Mouse (Mus musculus) adrenal gland, postnatal 36 days (tissue): ENCODE measurements around the gene Tmprss11b. TPM values are rescaled to one million over a fixed set of nuclear protein-coding genes. Genes with fewer than 3 reads are reported as not detected.

Source experiments
- DNase-seq, 2 experiments: peaks; one replicate each; pipeline ENCODE4 v3.0.0; 2021; ENCODE audit warnings: mixed read lengths in 1 of 2
- long read RNA-seq, 2 experiments: library from polyadenylated mRNA; stranded (forward); transcript quantifications; one replicate each; pipeline ENCODE4 v2.0.0; 2021; ENCODE audit warnings: borderline sequencing depth in 2 of 2
- total RNA-seq, 2 experiments: library from RNA; stranded (reverse); gene quantifications; 2 replicates each; pipeline ENCODE4 v1.2.3; 2021

The Tmprss11b gene
- total RNA-seq = not detected
- long read RNA-seq, experiment 1 = 0 reads
- long read RNA-seq, experiment 2 = 0 reads

GRCm38 (mm10) chr5:86676262-86676661 is at the start of gene Tmprss11b:
Tmprss11b (minus strand) TSS chr5:86676362.
- DNase-seq = no peak

DNA sequence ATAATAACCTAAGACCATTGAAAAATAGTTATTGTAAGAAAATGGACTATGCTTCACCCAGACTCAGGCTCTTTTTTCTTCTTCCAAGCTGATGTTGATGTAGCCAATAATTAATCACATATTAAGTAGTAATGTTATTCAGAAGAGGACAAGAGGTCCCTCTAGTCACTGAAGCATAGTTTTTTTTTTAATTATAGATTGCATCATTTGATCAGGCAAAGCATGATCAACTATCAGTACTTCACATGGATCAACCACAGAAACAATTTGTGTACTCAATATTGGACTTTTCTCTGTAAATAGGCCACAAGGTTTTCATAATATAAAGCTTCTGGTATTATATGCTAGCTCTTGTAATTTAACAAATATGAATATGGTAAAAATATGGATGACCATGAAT is 48.9 kb upstream of the Tmprss11b start:
- no peak for DNase-seq

DNA sequence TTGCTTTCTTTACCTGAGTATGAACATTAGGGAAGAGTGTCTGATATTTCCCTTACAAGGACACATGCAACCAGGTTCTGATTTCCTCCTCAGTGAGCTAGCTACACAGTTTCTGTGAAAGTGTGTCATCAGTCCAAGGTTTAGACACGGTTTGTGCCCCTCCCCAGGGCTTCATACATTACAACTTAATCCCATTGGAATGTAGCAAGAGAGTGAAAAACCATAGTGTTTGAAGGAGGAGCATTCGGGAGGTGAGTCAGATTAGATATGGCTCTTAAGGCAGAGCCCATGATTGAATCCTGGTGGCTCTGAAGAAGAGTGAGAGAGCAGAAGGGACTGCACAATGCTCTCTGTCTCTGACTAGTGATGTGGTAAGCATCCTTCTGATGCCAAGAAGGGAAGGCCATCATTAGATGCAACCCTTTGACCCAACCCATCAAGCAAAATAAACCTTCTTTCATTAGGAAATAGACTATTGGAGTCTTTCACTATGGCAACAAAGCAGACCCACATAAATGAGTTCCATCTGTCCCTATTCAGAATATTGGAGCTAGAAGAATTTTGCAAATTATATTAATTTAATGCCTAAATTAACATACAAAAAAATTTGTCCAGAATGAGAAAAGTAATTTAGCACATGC is 46.8 kb upstream of the Tmprss11b start:
- DNase-seq = no peak

DNA sequence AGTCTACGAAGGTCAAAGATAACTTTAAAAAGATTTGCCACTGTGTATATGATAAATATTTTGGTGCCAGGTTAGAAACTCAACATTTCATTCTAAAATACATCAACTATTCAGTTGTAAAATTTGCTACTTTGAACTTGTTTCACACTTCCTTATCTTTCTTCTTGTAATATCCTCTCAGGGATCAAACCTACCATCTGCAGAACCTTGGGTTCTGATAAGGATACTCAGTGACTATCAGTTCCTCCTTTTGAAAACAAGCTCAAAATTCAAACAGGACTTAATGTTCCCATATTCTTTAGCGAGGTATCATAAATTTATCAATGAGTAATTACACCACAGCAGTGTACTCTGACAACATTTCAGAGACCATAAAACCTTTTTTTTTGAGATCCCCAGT is 38.8 kb upstream of the Tmprss11b start:
- DNase-seq = no peak

- no peak for DNase-seq
Observed at GRCm38 (mm10) chr5:86704923-86705322, 28.8 kb upstream of the Tmprss11b start.

DNA sequence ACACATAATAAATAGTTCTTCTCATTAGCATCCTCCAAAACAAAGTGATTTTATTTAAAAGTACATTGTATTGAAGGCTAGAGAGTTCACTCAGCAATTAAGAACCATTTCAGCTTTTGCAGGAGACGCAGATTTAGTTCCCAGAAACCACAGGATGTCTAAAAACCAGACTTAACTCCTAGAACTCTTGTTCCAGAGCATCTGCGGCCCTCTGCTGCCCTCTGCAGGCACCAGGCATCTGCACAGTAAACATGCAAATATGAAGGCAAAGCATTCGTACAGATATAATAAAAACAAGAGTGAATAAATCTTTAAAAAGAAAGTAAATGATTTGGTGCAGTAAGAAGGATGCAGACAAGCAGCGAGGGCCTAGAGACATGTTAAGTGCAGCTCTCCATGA is 8.5 kb upstream of the Tmprss11b start:
- peak; percentile 49 to 67 for DNase-seq

DNA sequence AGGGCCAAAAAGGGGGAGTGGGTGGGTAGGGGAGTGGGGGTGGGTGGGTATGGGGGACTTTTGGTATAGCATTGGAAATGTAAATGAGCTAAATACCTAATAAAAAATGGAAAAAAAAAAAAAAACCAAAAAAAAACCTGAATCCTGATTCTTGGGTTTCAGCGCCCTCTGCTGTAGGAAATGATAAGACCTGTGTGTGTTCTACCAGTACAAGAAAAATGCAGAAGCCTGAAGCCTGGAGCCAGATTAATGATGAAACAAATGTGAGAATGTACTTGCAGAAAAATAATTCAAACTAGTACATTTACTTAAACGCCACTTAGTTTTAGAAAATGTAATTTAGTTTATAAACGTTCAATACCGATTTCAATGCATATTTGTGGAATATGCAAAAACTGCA is 27.0 kb downstream of the Tmprss11b start:
- DNase-seq = peak in 1 of 2 experiments; percentile 21

GRCm38 (mm10) chr5:86640795-86641194 is 35.4 kb downstream of the Tmprss11b start:
- no peak for DNase-seq

DNA sequence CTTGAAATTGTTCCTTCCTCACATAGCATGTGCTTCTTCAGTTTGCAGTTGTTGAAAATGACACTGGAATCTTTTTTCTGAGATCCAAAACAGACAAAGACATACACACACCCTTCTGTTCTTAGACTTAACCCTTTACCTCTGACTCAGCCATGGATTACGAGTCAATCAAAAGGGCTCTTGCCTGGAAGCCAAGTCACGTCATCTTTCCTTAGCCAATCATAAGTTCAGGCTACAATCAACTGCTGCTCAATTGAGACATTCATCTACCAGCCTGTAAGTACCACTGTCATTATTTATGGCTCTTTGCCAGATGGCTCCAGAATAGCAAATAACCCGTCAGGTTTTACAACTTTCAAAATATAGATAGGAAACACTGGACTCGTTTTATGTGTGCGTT is 43.8 kb downstream of the Tmprss11b start, which contains the start of gene Tmprss11f:
TSS of gene Tmprss11f (minus strand) at position 101 of the 400 bp plus-strand sequence.
- no peak for DNase-seq

- DNase-seq = no peak
Observed at GRCm38 (mm10) chr5:86630700-86631099, 45.5 kb downstream of the Tmprss11b start.

- DNase-seq = no peak
Observed at GRCm38 (mm10) chr5:86621778-86622177, 54.4 kb downstream of the Tmprss11b start.

Other genes starting within 250 kb of the Tmprss11b start
- gene Tmprss11a, start 207.4 kb downstream of the Tmprss11b start, total RNA-seq = not detected
- gene Tmprss11g, start 157.8 kb downstream of the Tmprss11b start, total RNA-seq = not detected
- gene Tmprss11f, start 43.9 kb downstream of the Tmprss11b start, total RNA-seq = not detected
- not detected for gene Tmprss11e, start 69.5 kb upstream of the Tmprss11b start, total RNA-seq
- gene Ythdc1, start 127.9 kb upstream of the Tmprss11b start, total RNA-seq = 10 to 100 TPM; 51.5 to 62.0 TPM
- under 1 TPM in 1 of 2 experiments, not detected in 1; 0.10 TPM for gene Ugt2b34, start 230.6 kb upstream of the Tmprss11b start, total RNA-seq